Mouse (Mus musculus) adrenal gland, postnatal 10 days (tissue): Measurements from ENCODE around the gene Fam78b. TPM values are rescaled to one million over a fixed set of nuclear protein-coding genes. Genes with fewer than 3 reads are reported as not detected.

Source experiments
- DNase-seq: peaks from one replicate; pipeline ENCODE4 v3.0.0; 2021; ENCODE audit warnings: mixed read lengths
- total RNA-seq, 2 experiments: library from RNA; stranded (reverse); gene quantifications; 2 replicates each; pipeline ENCODE4 v1.2.3; 2021

Gene Fam78b
- total RNA-seq, 2 experiments from 2014 or later, result 7.2 to 8.0 TPM

DNA sequence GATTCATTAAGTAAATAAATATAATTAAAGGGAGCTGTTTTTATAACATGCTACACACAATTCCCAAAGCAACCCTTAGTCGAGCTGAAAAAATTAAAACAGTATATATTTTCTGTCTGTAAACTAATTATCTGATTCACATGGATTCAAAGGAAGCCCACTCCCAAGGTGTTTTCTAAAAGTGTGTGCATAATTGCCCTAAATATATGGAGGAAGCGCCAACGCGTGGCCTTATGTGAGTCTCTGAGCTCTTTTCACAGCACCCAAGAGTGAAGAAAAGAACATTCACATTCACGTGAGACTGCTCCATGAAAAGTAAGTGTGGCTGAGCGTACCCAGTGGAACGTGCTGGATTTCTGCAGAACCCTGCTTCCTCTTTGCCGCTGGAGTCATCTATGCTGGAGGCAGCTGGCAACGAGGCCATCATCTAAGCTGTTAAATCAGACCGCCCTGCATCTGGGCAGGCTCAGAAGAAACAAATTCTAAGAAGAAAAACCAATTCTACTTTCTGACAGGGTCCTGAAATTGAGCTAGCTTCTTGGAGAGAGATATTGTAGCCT lies 93.5 kb downstream of the Fam78b start:
- no peak for DNase-seq

DNA sequence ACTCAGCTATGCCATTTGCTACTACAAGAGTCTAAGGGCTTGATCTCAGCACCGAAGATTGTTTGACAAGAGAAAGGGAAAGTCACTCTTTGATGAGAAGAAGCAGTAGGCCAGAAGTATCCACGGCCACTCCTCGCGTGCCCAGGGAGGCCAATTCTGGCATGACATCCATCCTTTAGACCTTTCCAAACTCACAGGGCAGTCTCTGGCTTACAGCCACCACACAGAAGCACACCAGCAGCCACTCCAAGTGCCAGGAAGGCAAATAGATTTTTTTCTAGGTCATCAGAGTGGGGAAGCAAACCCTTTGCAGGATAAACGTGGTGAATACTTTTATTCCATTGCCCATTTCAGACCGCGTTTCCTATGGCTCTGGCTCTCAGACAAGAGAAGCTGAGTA lies 97.5 kb downstream of the Fam78b start:
- no peak for DNase-seq

DNA sequence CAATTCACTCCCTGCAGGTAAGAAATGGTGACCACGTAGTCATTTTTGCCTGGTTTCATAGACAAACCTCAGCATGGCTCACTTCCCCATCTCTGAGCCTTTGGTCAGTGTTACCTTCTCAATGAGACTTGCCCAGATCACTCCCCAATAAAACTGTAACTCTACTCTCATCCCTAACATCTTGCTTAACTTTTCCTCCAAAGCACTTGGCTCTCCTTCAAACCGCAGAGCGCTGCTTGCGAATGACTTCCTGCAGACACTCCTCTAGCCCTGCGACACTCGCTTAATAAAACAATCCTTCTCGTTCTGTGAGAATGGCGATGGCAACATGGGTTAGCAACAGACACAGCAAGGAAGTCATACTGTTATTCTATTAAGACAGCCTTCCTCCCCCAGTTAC lies 100.8 kb downstream of the Fam78b start:
- no peak for DNase-seq

DNA sequence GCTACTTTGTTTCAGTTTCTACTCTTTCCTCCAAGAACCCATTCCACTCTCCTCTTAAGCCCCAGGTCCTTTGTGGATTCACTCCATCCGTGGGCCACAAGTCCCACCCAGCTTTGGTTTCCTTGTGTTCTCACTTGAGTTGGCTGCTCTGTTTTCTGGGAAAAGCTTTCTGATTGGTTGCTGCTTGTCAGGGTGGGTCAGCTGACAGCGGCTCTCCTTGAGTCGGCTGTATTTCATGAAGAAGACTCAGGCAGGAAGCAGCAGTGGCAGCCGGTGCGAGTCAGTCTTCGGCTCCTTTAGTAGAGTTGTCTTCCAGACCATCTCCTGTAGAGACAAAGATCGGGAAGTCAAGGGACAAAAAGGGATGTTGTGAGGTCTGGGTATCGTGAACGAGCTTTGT lies 101.3 kb downstream of the Fam78b start:
- no peak for DNase-seq

DNA sequence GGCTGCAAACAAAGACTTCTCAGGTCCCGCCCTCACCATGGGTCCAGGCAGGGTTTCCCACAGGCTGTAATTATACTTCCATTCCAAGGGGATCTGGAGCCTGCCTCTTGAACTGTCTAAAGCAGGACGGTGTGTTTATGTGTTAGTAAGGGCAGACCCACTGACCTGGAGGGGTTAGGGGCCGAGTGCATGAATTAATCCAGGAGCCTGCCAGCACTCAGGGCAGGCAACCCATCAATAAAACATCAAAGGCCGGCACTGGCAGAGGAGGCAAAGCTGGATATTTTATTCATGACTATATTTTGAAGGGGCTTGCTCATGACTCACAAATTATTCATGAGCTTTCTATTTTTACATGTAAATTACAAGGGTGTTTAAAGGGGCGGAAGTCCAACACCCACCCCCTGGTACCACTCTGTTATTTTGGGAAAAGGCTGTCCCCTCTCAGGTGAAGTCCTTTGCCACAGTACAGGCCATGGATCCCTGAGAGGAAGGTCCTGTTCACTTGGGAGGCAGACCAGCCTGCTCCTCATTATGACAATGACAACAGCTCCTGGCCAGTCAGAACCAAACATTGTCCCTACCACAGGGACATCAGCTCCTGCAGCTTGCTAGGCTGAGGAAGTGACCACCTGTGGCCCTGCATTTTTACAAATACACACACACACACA lies 103.9 kb downstream of the Fam78b start:
- DNase-seq, result no peak

DNA sequence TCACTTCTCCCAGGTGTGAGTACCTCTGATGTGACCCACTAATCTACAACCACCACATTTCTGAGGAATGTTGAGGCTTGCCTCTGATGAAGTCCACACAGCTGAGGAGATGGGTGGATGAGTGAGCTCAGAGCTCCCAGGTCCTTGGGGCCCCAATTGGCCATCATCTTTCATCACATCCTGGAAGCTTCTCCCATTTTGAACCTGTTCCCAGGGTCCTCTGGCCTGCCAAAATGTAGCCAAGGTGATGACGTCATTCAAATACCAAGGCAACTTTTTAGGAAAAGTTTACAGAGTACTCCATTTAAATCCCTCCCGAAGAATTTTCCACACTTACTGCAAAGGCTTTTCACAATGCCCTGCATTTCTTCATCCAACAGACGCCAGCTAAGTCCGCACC lies 104.7 kb downstream of the Fam78b start:
- DNase-seq, result no peak

DNA sequence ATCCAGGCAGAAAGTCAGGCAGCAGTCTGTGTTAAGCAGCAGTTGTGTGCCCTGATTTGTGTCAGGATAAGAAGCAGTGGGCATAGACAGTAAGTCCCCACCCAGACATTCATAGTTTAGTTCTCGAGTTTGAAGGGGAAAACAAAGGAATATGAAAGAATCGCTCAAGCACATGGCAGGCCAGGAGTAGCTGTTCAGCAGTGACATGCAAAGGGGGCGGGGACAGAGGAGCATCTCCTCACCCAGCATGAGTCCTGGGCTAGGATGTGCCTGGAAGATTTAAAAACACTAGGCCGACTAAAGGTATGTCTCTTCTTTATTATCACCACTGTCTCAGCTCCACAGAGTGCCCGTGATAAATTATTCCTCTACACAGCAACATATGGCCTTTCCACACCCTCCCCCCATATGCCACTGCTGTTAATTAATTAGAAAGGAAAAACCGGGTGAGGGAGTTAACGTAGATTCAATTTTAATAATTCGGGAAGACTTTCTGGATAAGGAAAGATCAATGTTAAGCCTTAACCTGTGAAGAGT lies 107.8 kb downstream of the Fam78b start:
- no peak for DNase-seq

DNA sequence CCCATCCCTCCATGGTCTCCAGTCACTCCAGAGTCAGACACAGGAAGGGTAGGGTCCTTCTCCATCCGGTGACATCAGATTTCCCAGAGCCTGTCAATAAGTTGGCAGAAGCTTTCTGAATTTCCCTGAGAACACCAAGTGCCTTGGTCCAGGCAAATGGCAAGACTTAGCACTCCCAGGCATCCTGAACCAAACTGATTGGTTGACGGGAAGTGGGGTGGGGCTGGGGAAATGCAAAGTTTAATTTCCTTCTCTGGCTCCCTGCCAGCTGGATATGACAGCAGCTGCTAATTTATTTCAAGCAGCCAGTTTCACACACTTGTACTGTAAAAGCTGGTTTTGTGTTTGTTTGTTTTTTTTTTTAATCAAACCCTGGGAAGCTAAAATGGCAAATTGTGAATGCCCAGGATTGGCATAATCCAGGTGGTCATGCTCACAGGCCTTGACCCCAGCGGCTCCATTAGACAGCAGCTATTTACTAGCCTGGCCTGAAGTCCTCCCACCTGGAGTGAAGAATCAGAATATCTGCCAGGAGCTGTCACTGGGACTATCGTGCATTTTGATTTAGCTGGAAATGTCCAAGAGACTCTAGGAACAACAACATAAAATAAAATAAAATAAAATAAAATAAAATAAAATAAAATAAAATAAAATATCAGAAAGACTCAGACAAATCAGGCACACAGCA lies 113.3 kb downstream of the Fam78b start:
- no peak for DNase-seq

DNA sequence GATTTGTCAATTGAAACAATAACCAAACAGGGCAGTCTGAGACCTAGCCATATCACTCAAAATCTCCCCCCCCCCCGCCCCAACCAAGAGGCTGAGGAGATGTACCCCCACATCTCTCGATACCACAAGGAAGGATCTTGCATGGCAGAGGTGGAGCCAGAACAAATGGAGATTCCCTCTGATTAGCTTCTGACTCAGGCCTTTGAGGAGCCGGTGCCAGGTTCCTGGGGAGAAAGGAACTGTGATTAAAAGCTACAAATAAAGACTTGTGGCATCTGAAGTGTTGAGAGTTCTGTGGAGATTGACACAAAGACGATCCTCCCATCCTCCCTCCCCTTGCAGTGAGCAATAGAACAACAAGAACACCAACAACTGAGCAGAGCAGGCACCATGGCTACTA lies 113.9 kb downstream of the Fam78b start:
- no peak for DNase-seq

DNA sequence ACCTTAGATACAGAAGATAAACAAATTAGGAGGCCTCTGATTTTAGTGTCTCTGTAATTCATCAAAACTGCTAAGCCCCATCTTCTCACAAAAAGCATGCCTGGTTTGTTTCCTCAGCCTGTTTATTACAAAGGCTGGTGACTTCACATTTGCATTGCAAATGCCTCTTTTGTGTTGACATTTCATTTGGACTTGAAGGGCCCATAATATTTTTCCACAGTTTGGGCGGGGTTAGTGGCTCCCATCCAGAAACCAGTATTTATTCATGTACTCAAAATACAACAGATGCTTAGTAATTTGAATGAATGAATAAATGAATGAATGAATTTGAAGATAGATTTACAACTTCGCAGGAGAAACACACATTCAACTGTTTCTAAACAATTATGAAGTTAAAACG lies 115.5 kb downstream of the Fam78b start:
- DNase-seq, result no peak

DNA sequence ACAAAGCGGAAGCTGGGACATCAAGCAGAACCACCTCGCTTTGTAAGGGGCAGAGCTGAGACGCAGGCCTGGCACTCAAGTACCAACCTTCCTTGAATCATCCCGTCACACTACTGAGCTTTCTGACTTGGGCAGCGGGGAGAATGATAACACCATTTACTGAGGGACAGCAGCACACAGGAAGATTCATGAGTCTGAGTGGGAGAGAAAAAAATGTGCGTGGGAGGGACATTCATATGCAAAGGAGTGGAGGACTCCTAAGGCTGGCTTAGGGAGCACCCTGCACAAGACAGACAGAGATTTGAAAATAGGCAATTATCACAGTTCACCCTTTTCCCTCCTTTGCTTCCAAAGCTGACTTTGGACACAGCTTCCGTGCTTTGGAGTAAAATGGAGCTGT lies 117.8 kb downstream of the Fam78b start:
- no peak for DNase-seq

DNA sequence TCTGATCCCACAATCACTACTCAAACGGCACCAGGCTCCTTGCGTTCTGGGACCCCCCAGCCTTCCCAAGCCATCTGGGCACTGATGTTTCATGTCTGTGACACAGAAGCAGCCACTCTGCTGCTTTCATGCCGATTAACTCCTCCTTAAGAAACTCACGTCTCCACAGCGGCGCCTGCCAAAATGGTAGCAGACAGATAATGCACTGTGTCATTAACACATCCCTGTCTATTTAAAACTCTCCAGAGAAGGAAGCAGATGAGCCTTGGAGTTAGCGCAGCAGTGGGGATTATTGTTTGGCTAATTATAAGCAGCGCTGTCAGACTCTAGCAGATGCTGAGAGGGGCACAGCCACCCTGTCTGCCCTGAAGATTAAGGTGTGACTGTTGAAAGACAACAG lies 118.2 kb downstream of the Fam78b start:
- no peak for DNase-seq

DNA sequence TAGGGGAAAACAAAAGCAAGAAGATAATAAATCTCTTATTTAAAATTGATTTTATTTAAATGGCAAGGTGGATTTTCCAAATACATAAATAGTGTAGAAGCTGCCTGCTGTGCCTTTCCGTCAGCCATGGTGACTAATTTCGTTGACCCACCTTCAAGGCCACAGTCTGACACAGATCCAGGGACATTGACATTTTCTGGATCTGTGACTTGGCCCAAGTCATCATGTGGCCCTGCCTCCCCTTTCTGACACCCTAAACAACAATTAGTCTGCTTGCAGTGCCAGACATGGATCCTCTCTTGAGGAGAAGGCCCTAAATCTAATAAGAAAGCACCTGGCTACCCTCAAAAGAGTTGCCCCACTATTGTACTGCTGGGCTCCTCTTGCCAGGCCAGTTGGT lies 121.2 kb downstream of the Fam78b start:
- peak; percentile 19 for DNase-seq

DNA sequence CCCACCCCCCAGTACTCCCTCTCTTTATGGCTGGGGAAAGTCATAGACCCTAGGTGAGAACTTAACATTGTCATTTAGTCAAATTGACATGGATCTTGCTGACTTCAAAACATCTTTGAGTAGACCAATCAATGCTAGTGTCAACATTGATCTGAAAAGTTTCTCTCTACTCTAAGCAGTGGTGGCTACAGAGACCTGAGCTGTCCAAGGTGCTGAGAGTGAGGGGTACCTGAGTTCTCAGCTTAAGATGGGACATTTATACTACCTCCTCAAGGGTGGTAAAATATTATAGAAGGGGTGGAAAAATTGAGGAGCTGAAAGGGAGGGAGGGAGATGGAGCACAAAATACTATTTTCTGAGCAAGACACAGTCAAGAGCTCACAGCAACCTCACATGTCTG lies 122.3 kb downstream of the Fam78b start:
- peak; percentile 42 for DNase-seq

DNA sequence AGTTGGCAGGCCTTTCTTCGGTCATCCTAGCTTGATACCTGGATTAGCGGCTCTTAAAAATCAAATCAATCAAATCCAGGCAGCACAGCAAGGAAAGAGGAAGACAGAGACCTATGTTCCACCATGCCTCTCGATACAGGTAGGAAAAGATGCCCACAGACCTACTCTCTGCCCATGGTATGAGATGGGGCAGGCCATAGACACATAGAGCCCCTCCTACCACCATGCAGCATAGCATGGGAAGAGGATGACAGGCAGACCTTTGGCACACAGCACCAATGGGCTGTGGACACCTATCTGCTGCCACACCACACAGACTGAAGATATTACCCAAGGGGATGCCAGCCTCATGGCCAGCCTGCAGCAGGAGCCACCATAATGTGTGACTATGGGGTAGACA lies 124.7 kb downstream of the Fam78b start:
- no peak for DNase-seq

DNA sequence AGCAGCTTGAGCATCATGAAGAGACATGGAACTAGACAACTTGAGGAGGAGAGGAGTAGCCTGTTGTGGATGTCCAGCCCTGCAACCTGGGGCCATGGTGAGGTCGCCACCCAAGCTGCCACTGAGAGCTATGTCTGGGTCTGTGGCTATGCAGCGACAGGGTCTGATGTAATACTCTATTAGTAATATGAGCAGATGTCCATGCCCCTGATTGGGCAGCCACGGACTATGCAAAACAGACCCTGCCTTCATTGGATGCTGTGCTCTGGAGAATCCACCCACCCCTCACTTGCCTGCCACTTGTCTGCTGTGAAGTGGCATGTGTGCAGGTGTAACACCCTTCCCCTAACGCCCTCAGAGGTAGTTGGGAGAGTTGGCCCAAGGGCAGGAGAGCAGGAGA lies 125.1 kb downstream of the Fam78b start:
- DNase-seq, result no peak

DNA sequence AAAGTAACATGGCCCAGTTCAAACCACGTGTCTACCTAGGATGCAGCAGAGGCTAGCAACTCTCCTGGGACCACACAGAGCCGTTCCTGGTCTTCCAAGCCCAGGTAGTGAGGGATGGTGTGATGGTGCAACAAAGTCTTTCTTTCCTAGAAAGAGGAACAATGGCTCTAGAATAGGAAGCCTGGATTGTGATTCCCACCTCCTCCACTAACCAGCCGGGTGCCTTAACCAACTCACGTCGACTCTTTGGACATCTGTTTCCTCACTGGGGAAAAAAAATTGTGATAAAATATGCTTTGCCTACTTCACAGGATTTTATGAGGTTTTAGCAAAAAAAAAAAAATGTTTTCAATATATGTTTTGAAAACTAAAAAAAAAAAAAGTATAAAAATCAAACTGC lies 134.5 kb downstream of the Fam78b start:
- DNase-seq, result no peak
